Mouse (Mus musculus) forebrain, embryonic 11.5 days (tissue): ENCODE data around the gene Cubn. TPM values are rescaled to one million over a fixed set of nuclear protein-coding genes. Genes with fewer than 3 reads are reported as not detected.

Experiments used
- ATAC-seq: fragments of 200-750 bp; cut with Nextera tagmentation; replicated peaks from 2 replicates; pipeline ENCODE4 v1.8.0; 2017; ENCODE audit warnings: moderate TSS enrichment; ENCODE audit not compliant: low FRiP score
- DNase-seq: peaks from one replicate; pipeline ENCODE4 v3.0.0-alpha.2; 2017; ENCODE audit warnings: low spot score
- H3K27ac ChIP-seq: fragments of 300-500 bp; sonication (generic); 2 replicates; pipeline ENCODE4 v1.5.1; 2014; ENCODE audit warnings: low read depth, low read length
- H3K27me3 ChIP-seq: fragments of 300-500 bp; sonication (generic); 2 replicates; pipeline ENCODE4 v1.6.1; 2014; ENCODE audit warnings: mild to moderate bottlenecking, low read length, mixed read lengths; ENCODE audit not compliant: control insufficient read depth, insufficient read depth
- H3K36me3 ChIP-seq: fragments of 300-500 bp; sonication (generic); 2 replicates; pipeline ENCODE4 v1.6.1; 2014; ENCODE audit warnings: mild to moderate bottlenecking, low read length, moderate library complexity, mixed read lengths; ENCODE audit not compliant: control insufficient read depth, insufficient read depth
- H3K4me1 ChIP-seq: fragments of 300-500 bp; sonication (generic); replicated peaks from 2 replicates; pipeline ENCODE4 v1.6.1; 2014; ENCODE audit warnings: low read length, mixed read lengths; ENCODE audit not compliant: control insufficient read depth, insufficient read depth
- H3K4me2 ChIP-seq: fragments of 300-500 bp; sonication (generic); 2 replicates; pipeline ENCODE4 v1.6.1; 2014; ENCODE audit warnings: low read depth, mild to moderate bottlenecking, low read length, moderate library complexity, mixed read lengths; ENCODE audit not compliant: severe bottlenecking
- H3K4me3 ChIP-seq: fragments of 300-500 bp; sonication (generic); 2 replicates; pipeline ENCODE4 v1.5.1; 2014; ENCODE audit warnings: low read depth, low read length
- H3K9ac ChIP-seq: fragments of 300-500 bp; sonication (generic); 2 replicates; pipeline ENCODE4 v1.6.1; 2014; ENCODE audit warnings: low read length
- H3K9me3 ChIP-seq: fragments of 300-500 bp; sonication (generic); 2 replicates; pipeline ENCODE4 v1.6.1; 2016; ENCODE audit warnings: low read length, mixed read lengths; ENCODE audit not compliant: control insufficient read depth
- WGBS: fragments of 180-500 bp; shearing (Covaris S2); extraction: QIAGEN DNeasy Blood & Tissue Kit; methylation state at CpG from one replicate; pipeline ENCODE4 v1.1.7; 2014; 5-methylcytosine and 5-hydroxymethylcytosine counted together
- polyA plus RNA-seq: library from polyadenylated mRNA; unstranded; fragments of >200 nt; fragmentation: Nextera tagmentation; extraction: Ambion mirVana; gene quantifications from 2 replicates; pipeline ENCODE4 v1.2.1, GENCODE M21; 2014

Gene Cubn
- polyA plus RNA-seq, 1 experiment from 2014 or later = 0.32 TPM

DNA sequence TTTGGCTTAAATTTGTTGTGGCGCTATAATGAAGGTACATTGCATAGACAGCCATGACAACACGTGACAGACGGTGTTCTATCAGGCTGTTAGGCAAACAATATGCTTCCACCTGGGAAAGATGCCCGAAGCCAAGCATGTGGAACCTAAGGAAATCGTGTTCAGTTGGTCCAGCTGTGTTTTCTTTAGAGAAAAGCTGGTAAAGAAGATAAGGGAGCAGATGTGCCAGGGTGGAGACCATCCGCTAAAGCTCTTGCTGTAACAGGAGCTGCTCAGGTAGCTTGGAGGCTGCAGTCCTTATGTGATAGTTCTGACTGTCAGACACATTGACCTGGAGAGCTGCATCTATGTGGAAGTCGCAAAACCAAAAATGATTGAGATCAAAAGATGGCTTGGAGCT lies 7.6 kb upstream of the Cubn start:
- Histone ChIP-seq H3K36me3 (no peaks in the 10 kb centered on the region), H3K4me2 (no peak overlapping the region), H3K27me3 (no peaks in the 10 kb centered on the region), H3K4me3 (no peak overlapping the region), H3K9me3 (no peaks in the 10 kb centered on the region), H3K9ac (no peak overlapping the region), H3K4me1 (peaks cover 3% of the 10 kb centered on the region; the same call in 1 of the 2 replicates), H3K27ac (no peak overlapping the region)
- DNase-seq (no peak), ATAC-seq (no peak)
- 89% methylated on average over 7 of the region's 7 CpGs for WGBS

DNA sequence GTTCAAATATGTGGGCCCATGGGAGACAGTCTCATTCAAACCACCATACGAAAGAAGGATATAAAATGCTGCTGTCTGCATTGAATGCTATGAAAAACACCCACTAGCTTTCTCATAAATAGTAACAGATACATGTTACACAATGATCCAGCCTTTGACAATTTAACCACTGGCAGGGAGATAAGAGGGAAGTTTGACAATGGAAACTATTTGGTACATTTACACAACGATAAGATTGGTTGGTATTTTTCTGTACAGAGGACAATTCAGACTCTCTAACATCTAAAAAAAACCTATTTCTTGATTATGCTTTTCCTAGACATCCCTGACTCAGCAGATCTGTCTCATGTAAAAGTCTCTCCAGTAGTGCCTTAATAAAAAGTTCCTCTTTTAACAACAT lies 4.5 kb upstream of the Cubn start:
- H3K9me3 ChIP-seq = no peaks in the 10 kb centered on the region
- H3K4me1 ChIP-seq = peaks cover 5% of the 10 kb centered on the region; the same call in 1 of the 2 replicates
- ATAC-seq (no peak), DNase-seq (no peak)
- no peak overlapping the region for H3K9ac ChIP-seq
- H3K27me3 ChIP-seq = no peaks in the 10 kb centered on the region
- H3K27ac ChIP-seq = no peak overlapping the region
- no peak overlapping the region for H3K4me3 ChIP-seq
- no peaks in the 10 kb centered on the region for H3K36me3 ChIP-seq
- 87% methylated on average over 2 of the region's 2 CpGs for WGBS
- no peak overlapping the region for H3K4me2 ChIP-seq

DNA sequence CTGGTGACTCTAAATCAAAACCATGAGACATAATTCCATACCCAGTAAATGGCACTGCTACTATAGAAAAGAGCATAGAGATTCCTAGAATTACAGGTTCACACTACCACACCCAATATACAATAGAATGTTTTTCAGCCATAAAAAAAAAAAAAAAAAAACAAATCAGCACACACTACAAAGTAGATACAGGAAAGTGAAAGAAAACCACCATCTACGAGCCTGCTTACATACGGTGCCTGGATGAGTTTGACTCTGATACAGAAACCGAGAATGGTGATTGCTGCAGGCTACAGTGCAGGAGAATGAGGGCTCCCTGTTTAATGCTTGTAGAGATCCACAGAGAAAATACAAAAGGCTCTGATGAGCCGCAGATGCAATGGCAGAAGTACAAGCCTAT lies 1.3 kb upstream of the Cubn start:
- Histone ChIP-seq H3K27me3 (no peaks in the 10 kb centered on the region), H3K4me1 (peaks cover 5% of the 10 kb centered on the region; the same call in 1 of the 2 replicates), H3K4me2 (no peak overlapping the region), H3K4me3 (no peak overlapping the region), H3K9me3 (no peaks in the 10 kb centered on the region), H3K9ac (no peak overlapping the region), H3K36me3 (no peaks in the 10 kb centered on the region), H3K27ac (no peak overlapping the region)
- WGBS = 82% methylated on average over 4 of the region's 4 CpGs
- ATAC-seq = no peak
- DNase-seq = no peak

DNA sequence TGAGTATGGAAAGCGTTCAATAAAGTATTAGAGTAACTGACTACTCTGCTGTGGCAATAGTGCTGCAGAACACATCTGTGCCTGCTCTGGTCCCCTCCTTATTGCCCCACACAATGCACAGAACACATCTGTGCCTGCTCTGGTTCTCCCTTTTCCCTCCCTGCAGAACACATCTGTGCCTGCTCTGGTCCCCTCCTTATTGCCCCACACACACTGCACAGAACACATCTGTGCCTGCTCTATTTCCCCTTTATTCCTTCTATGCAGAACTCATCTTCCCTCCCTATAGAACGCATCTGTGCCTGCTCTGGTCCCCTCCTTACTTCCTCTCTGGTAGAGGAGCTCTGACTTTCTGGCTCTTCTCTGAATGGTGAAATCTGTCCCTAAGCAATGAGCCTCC lies 1.1 kb downstream of the Cubn start:
- no peak for ATAC-seq
- whole genome bisulfite sequencing = 94% methylated on average over 2 of the region's 2 CpGs
- peaks cover 5% of the 10 kb centered on the region; the same call in 1 of the 2 replicates for H3K4me1 ChIP-seq

DNA sequence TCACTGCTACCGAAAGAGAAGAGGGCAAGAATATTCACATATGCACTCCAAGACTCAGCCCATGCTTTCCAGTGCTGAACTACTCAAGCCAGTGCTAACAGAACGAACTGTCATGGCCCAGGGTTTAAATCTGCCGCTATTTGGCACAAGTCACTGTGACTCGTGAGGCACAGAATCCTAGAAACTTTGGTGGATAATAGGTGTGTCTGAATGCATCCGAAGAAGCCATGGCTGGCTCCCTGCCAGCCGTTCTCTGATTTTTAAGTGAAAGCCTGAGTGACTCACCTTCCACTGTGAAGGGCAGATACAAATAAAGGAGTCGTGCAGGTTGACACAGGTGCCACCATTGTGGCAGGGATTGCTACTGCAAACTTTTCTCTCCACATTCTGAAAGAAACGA lies 5.1 kb downstream of the Cubn start:
- Histone ChIP-seq H3K4me2 (no peak overlapping the region), H3K4me3 (no peak overlapping the region), H3K9ac (no peak overlapping the region), H3K9me3 (no peaks in the 10 kb centered on the region), H3K36me3 (no peaks in the 10 kb centered on the region), H3K27ac (no peak overlapping the region), H3K4me1 (peaks cover 1% of the 10 kb centered on the region; the same call in 1 of the 2 replicates), H3K27me3 (no peaks in the 10 kb centered on the region)
- ATAC-seq (no peak), DNase-seq (no peak)
- WGBS = 81% methylated on average over 8 of the region's 8 CpGs

More for the DNA sequence above, 1.1 kb downstream of the Cubn start:
- no peak for DNase-seq
- no peak overlapping the region for H3K27ac ChIP-seq
- H3K36me3 ChIP-seq = no peaks in the 10 kb centered on the region
- H3K4me2 ChIP-seq = no peak overlapping the region
- no peak overlapping the region for H3K9ac ChIP-seq
- no peaks in the 10 kb centered on the region for H3K27me3 ChIP-seq
- H3K4me3 ChIP-seq = no peak overlapping the region
- H3K9me3 ChIP-seq = no peaks in the 10 kb centered on the region

DNA sequence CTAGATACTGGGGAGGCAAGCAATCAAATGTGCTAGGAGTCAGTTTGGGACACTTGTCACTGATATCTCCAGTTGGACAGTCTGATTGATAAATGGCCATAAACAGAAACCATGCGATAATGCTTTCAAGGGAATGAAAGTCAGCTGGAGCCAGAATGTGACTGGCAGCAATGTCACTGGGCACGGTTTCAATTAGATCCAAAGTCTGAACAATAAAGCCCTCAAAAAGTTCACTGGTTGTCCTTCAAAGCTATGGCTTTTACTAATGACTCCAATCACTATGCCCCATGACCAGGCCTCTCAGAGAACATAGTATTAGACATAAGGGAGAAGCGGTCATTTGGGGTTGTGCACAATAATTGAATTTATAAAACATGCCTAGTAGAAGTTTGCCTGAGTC lies 7.0 kb downstream of the Cubn start:
- DNase-seq = no peak
- H3K9me3 ChIP-seq = no peaks in the 10 kb centered on the region
- no peaks in the 10 kb centered on the region for H3K36me3 ChIP-seq
- ATAC-seq = no peak
- no peak overlapping the region for H3K9ac ChIP-seq
- no peak overlapping the region for H3K4me3 ChIP-seq
- H3K27ac ChIP-seq = no peak overlapping the region
- 85% methylated on average over 3 of the region's 3 CpGs for WGBS
- H3K4me1 ChIP-seq = no peaks in the 10 kb centered on the region
- no peak overlapping the region for H3K4me2 ChIP-seq
- H3K27me3 ChIP-seq = no peaks in the 10 kb centered on the region

DNA sequence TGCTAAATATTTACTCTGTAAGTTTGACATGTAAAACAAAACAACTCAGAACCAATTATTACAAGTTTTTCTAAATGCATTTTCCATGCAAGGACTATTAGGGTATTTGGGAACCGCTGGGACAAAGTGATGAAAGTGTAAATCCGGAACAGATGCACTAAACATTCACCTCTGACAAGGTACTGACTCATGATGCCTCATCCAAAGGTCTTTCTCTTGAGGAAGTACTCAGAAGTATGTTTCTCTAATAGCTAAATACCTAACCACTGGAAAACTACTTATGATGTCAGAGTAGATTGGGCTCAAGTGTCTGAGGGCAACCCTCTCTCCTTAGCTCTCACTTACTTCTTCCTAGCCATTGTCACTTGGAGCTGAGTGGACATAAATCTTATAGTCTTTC lies 10.9 kb downstream of the Cubn start:
- ATAC-seq = no peak
- H3K9ac ChIP-seq = no peak overlapping the region
- WGBS = 93% methylated on average over 2 of the region's 2 CpGs
- no peak overlapping the region for H3K27ac ChIP-seq
- H3K36me3 ChIP-seq = no peaks in the 10 kb centered on the region
- no peaks in the 10 kb centered on the region for H3K27me3 ChIP-seq
- H3K4me3 ChIP-seq = no peak overlapping the region
- no peak for DNase-seq
- no peaks in the 10 kb centered on the region for H3K4me1 ChIP-seq
- H3K4me2 ChIP-seq = no peak overlapping the region
- no peaks in the 10 kb centered on the region for H3K9me3 ChIP-seq

DNA sequence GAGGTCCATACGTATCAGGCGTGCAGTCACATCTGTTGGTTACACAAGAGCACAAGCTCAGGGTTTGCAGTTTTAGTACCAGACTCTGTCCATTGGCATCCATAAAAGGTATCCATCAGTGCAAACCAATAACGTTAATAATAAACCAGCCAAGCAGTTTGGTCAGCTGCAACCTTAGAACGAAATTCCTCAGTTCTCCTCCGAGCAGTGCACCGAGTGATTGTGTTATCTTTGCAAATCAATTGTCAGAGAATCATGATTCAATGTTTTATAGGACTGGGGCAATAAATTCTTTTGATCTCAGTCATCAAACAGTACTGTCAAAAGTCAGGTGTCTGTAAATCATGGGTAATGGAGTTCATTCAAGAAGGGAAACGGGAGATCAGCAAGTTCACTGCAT lies 12.4 kb downstream of the Cubn start:
- Histone ChIP-seq H3K4me2 (no peak overlapping the region), H3K36me3 (no peaks in the 10 kb centered on the region), H3K27ac (no peak overlapping the region), H3K9ac (no peak overlapping the region), H3K4me1 (no peaks in the 10 kb centered on the region), H3K4me3 (no peak overlapping the region), H3K9me3 (no peaks in the 10 kb centered on the region), H3K27me3 (no peaks in the 10 kb centered on the region)
- ATAC-seq = no peak
- DNase-seq = no peak
- WGBS = 93% methylated on average over 7 of the region's 7 CpGs

DNA sequence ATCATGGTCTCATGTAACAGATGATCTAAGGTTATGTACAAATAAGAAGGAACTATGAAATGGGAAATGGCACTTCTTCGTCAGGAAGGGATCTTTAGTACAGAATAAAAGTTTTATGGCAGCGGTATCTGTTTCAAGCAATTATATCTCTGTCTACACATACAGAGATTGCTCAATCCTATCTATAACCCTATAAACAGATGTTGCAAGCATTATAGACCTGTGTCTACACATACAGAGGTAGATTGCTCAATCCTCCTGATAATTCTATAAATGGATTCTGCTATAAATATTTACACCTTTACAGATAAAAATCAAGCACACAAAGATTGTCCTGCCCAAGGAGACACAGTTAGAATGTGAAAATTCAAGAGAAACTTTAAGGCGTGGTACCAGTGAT lies 21.5 kb downstream of the Cubn start:
- Histone ChIP-seq H3K4me1 (no peaks in the 10 kb centered on the region), H3K36me3 (no peaks in the 10 kb centered on the region), H3K9ac (no peak overlapping the region), H3K27ac (no peak overlapping the region), H3K4me2 (no peak overlapping the region), H3K4me3 (no peak overlapping the region), H3K27me3 (no peaks in the 10 kb centered on the region), H3K9me3 (no peaks in the 10 kb centered on the region)
- DNase-seq (no peak), ATAC-seq (no peak)
- 95% methylated on average over 3 of the region's 3 CpGs for WGBS
